Mouse (Mus musculus): ENCODE results near the gene Zfp451.

DNA sequence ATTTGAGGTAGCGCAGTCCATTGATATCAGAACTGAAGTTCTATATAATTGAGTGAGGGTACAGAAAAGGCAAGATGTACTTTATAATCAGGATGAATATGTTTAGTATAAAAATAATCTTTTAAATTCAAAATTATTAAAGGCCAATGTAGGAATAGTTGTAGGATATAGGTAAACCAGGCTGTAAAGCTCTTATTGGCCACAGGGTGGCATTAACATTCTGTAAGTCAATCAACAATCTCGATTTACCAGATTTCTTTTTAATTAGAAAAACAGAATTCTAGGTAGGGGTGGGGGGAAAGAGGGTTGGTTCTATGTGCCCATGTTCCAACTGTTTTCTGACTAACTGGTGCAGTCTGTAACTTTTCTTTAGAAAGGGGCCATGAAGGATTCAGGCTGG is 32.4 kb upstream of the Zfp451 start:
- no peak for TF ChIP-seq CTCF (IDR thresholded peaks at IDR 0.05; ENCODE audit: borderline replicate concordance, extremely low read depth, insufficient read depth, insufficient read length)
- TF ChIP-seq POLR2A (IDR thresholded peaks at IDR 0.05; ENCODE audit: borderline replicate concordance, extremely low read depth, insufficient read depth, insufficient read length, poor library complexity, severe bottlenecking), result no peak
